ENCODE assay signal across 12 mouse cellular contexts in genomic region chr17:6131083-6131482, GRCm38 (mm10).
"Had no signal": no experiment of that assay in that cellular context is flagged by ENCODE, and none has a peak within 500 bp of the region (broad histone marks: within the 10 kb centered on the region; RNA-seq: fewer than 3 reads in every experiment).

No protein-coding gene starts in this region.

- H3K4me2 ChIP-seq: kidney, embryonic 15.5 days; limb, embryonic 15.5 days; liver, embryonic 12.5 days; lung, embryonic 14.5 days; midbrain, embryonic 13.5 days; neural tube, embryonic 12.5 days had no signal

- H3K4me1 ChIP-seq: kidney, embryonic 15.5 days; liver, embryonic 12.5 days; midbrain, embryonic 13.5 days; neural tube, embryonic 12.5 days had no signal

- H3K36me3 ChIP-seq: kidney, embryonic 15.5 days; liver, embryonic 12.5 days had no signal

- DNase-seq: kidney, postnatal 14 days; lung, embryonic 14.5 days; lung, postnatal 14 days; spleen, adult 18-20 months; thymus, adult 18-20 months; thymus, postnatal 14 days had no signal

- H3K27me3 ChIP-seq: kidney, embryonic 15.5 days; limb, embryonic 15.5 days; liver, embryonic 12.5 days; midbrain, embryonic 13.5 days; neural tube, embryonic 12.5 days had no signal

- H3K27ac ChIP-seq: kidney, embryonic 15.5 days; left cerebral cortex, adult 2 months; limb, embryonic 15.5 days; liver, embryonic 12.5 days; midbrain, embryonic 13.5 days; neural tube, embryonic 12.5 days had no signal

- H3K9me3 ChIP-seq: kidney, embryonic 15.5 days; limb, embryonic 15.5 days; liver, embryonic 12.5 days; midbrain, embryonic 13.5 days; neural tube, embryonic 12.5 days had no signal

- H3K4me3 ChIP-seq: kidney, embryonic 15.5 days; left cerebral cortex, adult 2 months; limb, embryonic 15.5 days; liver, embryonic 12.5 days; midbrain, embryonic 13.5 days; neural tube, embryonic 12.5 days had no signal

- H3K9ac ChIP-seq: kidney, embryonic 15.5 days; limb, embryonic 15.5 days; liver, embryonic 12.5 days; lung, embryonic 14.5 days; midbrain, embryonic 13.5 days; neural tube, embryonic 12.5 days had no signal

- ATAC-seq: liver, embryonic 12.5 days; midbrain, embryonic 13.5 days had no signal
